In genomic region chr3:79568629-79569350, GRCm38 (mm10) we compare ENCODE assay signal across 9 mouse cellular contexts. TPM values are rescaled to one million over a fixed set of nuclear protein-coding genes. Genes with fewer than 3 reads are reported as not detected.
DNase-seq lines count a peak whose midpoint lies in the region; ATAC-seq and TF ChIP-seq lines count a peak whose summit lies in the region.
"Had no signal": no experiment of that assay in that cellular context is flagged by ENCODE, and none has a peak within 500 bp of the region (broad histone marks: within the 10 kb centered on the region; RNA-seq: fewer than 3 reads in every experiment).

No protein-coding gene starts in this region.

- DNase-seq in gastrocnemius, adult 2 months: no peak
- no peak for DNase-seq in gastrocnemius, postnatal 25 days
- DNase-seq in A20 (ENCODE audit: low read depth, low spot score): peak; percentile 88
- DNase-seq in liver, embryonic 13.5 days: no peak
- DNase-seq in ovary, postnatal 14 days (ENCODE audit: low spot score): no peak
- no peak for DNase-seq in left cerebral cortex, postnatal 25 days (ENCODE audit: low spot score in 2 of 2)
- DNase-seq in cerebellum, postnatal 4 days (ENCODE audit: low spot score in 2 of 2): no peak

- peaks cover 12% of the 10 kb centered on the region for H3K4me1 ChIP-seq in forebrain, embryonic 12.5 days
- H3K4me1 ChIP-seq in liver, embryonic 13.5 days (replicated peaks): peaks cover 59% of the 10 kb centered on the region

- peak overlapping the region; percentile 85 for H3K4me2 ChIP-seq in forebrain, embryonic 12.5 days
- H3K4me2 ChIP-seq in liver, embryonic 13.5 days: peak overlapping the region; percentile 82

- no peaks in the 10 kb centered on the region for H3K36me3 ChIP-seq in forebrain, embryonic 12.5 days (replicated peaks)
- H3K36me3 ChIP-seq in liver, embryonic 13.5 days: no peaks in the 10 kb centered on the region

- no peak overlapping the region; the same call in 1 of the 2 replicates for H3K9ac ChIP-seq in forebrain, embryonic 12.5 days
- peak overlapping the region; percentile 67 for H3K9ac ChIP-seq in liver, embryonic 13.5 days

- intact Hi-C loops in gastrocnemius, adult 2 months (cut with DNase I): loop anchor here (5.0 kb wide), 4 partner anchors 36 to 366 kb away; partner anchors contain the start of gene Rapgef2
- intact Hi-C loops in left cerebral cortex, postnatal 25 days (cut with DNase I): loop anchor here (5.0 kb wide), 2 partner anchors 36 to 51 kb away; no protein-coding TSS in a partner anchor

- 81% methylated on average over 14 of the region's 16 CpGs for WGBS in forebrain, embryonic 12.5 days
- 87% methylated on average over 16 of the region's 16 CpGs for WGBS in liver, embryonic 13.5 days (ENCODE audit: insufficient replicate concordance)

- no peak for ATAC-seq in forebrain, embryonic 12.5 days (ENCODE audit: low FRiP score)
- no peak for ATAC-seq in liver, embryonic 13.5 days (ENCODE audit: low read depth)

- no peaks in the 10 kb centered on the region for H3K27me3 ChIP-seq in forebrain, embryonic 12.5 days
- H3K27me3 ChIP-seq in liver, embryonic 13.5 days: no peaks in the 10 kb centered on the region

- H3K9me3 ChIP-seq in forebrain, embryonic 12.5 days: no peaks in the 10 kb centered on the region
- H3K9me3 ChIP-seq in liver, embryonic 13.5 days (replicated peaks): no peaks in the 10 kb centered on the region
- H3K9me3 ChIP-seq: G1E had no signal

- H3K4me3 ChIP-seq in gastrocnemius, adult 2 months: peak overlapping the region; percentile 89; the same call in 1 of the 2 replicates
- no peak overlapping the region; the same call in 1 of the 2 replicates for H3K4me3 ChIP-seq in forebrain, embryonic 12.5 days (replicated peaks)
- H3K4me3 ChIP-seq in liver, embryonic 13.5 days (replicated peaks): peak overlapping the region; percentile 97

- no peak for TF ChIP-seq CTCF in gastrocnemius, adult 2 months (IDR thresholded peaks at IDR 0.05)

- H3K27ac ChIP-seq in gastrocnemius, adult 2 months: peak overlapping the region; percentile 94
- H3K27ac ChIP-seq in forebrain, embryonic 12.5 days: peak overlapping the region; percentile 73; the same call in 1 of the 2 replicates
- H3K27ac ChIP-seq in liver, embryonic 13.5 days: peak overlapping the region; percentile 95

RNA-seq across cellular contexts. Expression of gene Fnip2, which starts 1.2 kb away (rescaled TPM):
- 1 to 10 TPM; 3.5 to 5.0 TPM for total RNA-seq in gastrocnemius, adult 2 months (2021)
- total RNA-seq in gastrocnemius, postnatal 25 days (2021): 1 to 10 TPM; 3.9 to 4.4 TPM
- 6.2 and 7.3 TPM in 2 replicates for polyA plus RNA-seq in forebrain, embryonic 12.5 days (2016; fragmentation: Nextera tagmentation; extraction: Ambion mirVana)
- 3.5 and 3.8 TPM in 2 replicates for polyA plus RNA-seq in liver, embryonic 13.5 days (2015; fragmentation: Nextera tagmentation; extraction: Ambion mirVana)
- 10 to 100 TPM; 15.9 to 19.8 TPM for total RNA-seq in left cerebral cortex, postnatal 25 days (2021)

RNA-seq across cellular contexts. Expression of gene Ppid, which starts 22.4 kb away (rescaled TPM):
- total RNA-seq in gastrocnemius, adult 2 months (2021): 10 to 100 TPM; 38.8 to 55.8 TPM
- 10 to 100 TPM; 34.6 to 42.5 TPM for total RNA-seq in gastrocnemius, postnatal 25 days (2021)
- 176 and 188 TPM in 2 replicates for polyA plus RNA-seq in forebrain, embryonic 12.5 days (2016; fragmentation: Nextera tagmentation; extraction: Ambion mirVana)
- 164 and 208 TPM in 2 replicates for polyA plus RNA-seq in liver, embryonic 13.5 days (2015; fragmentation: Nextera tagmentation; extraction: Ambion mirVana)
- 10 to 100 TPM; 66.5 to 72.3 TPM for total RNA-seq in left cerebral cortex, postnatal 25 days (2021)
